Mouse (Mus musculus) gastrocnemius, postnatal 4 days (tissue): ENCODE measurements around the gene Ssr1. TPM values are rescaled to one million over a fixed set of nuclear protein-coding genes. Genes with fewer than 3 reads are reported as not detected.

Experiments used
- DNase-seq, 2 experiments: peaks; one replicate each; pipeline ENCODE4 v3.0.0; 2021 to 2022; ENCODE audit warnings: low spot score in 2 of 2, mixed read lengths in 2 of 2
- long read RNA-seq, 2 experiments: library from polyadenylated mRNA; stranded (forward); transcript quantifications; one replicate each; pipeline ENCODE4 v2.0.0; 2021
- total RNA-seq, 2 experiments: library from RNA; stranded (reverse); gene quantifications; 2 replicates each; pipeline ENCODE4 v1.2.3; 2021

Gene Ssr1
- 100 to 1,000 TPM in 1 of 2 experiments, 10 to 100 TPM in 1; 98.4 to 104 TPM for total RNA-seq
- long read RNA-seq, experiment 1, full-length matches to known transcripts: 107 of 130 reads
- long read RNA-seq, experiment 1, partial matches to known transcripts: 5 of 130 reads
- long read RNA-seq, experiment 1, other reads (novel, unspliced or antisense): 18 of 130 reads
- long read RNA-seq, experiment 2, full-length matches to known transcripts: 107 of 139 reads
- long read RNA-seq, experiment 2, partial matches to known transcripts: 3 of 139 reads
- long read RNA-seq, experiment 2, other reads (novel, unspliced or antisense): 29 of 139 reads

- DNase-seq: peak; percentile 98 to 99
Measured at GRCm38 (mm10) chr13:37993704-37994404, at the start of gene Ssr1. Gene Ssr1, minus strand, starts transcription at chr13:37994217.

- DNase-seq: no peak
Measured at GRCm38 (mm10) chr13:38037811-38038210, 43.8 kb upstream of the Ssr1 start.

- DNase-seq: peak; percentile 92 to 96
Measured at GRCm38 (mm10) chr13:38037044-38037687, 43.1 kb upstream of the Ssr1 start, which contains the start of gene Cage1. Gene Cage1, minus strand, starts transcription at chr13:38037069.

- peak in 1 of 2 experiments; percentile 20 for DNase-seq
Measured at GRCm38 (mm10) chr13:38036343-38037043, 42.5 kb upstream of the Ssr1 start, which contains the start of gene Riok1. Gene Riok1, plus strand, starts transcription at chr13:38036995.

- no peak for DNase-seq
Measured at GRCm38 (mm10) chr13:38028407-38028806, 34.4 kb upstream of the Ssr1 start.

GRCm38 (mm10) chr13:38027618-38028248, 33.7 kb upstream of the Ssr1 start:
- DNase-seq: no peak

- no peak for DNase-seq
Measured at GRCm38 (mm10) chr13:38025874-38026273, 31.9 kb upstream of the Ssr1 start.

- no peak for DNase-seq
Measured at GRCm38 (mm10) chr13:38018791-38019190, 24.8 kb upstream of the Ssr1 start.

- no peak for DNase-seq
Measured at GRCm38 (mm10) chr13:38015591-38015990, 21.6 kb upstream of the Ssr1 start.

GRCm38 (mm10) chr13:38012436-38012835, 18.4 kb upstream of the Ssr1 start:
- no peak for DNase-seq

GRCm38 (mm10) chr13:38010444-38010910, 16.5 kb upstream of the Ssr1 start:
- DNase-seq: no peak

- DNase-seq: no peak
Measured at GRCm38 (mm10) chr13:38009721-38010408, 15.8 kb upstream of the Ssr1 start.

GRCm38 (mm10) chr13:38007972-38008371, 14.0 kb upstream of the Ssr1 start:
- no peak for DNase-seq

GRCm38 (mm10) chr13:38002461-38002860, 8.4 kb upstream of the Ssr1 start:
- DNase-seq: no peak

- DNase-seq: no peak
Measured at GRCm38 (mm10) chr13:37999713-38000112, 5.7 kb upstream of the Ssr1 start.

GRCm38 (mm10) chr13:37994405-37994749, 360 bp upstream of the Ssr1 start:
- no peak for DNase-seq

GRCm38 (mm10) chr13:37993376-37993703, 677 bp downstream of the Ssr1 start:
- no peak for DNase-seq

- no peak for DNase-seq
Measured at GRCm38 (mm10) chr13:37992638-37993371, 1.2 kb downstream of the Ssr1 start.

- DNase-seq: no peak
Measured at GRCm38 (mm10) chr13:37989701-37990100, 4.3 kb downstream of the Ssr1 start.

- DNase-seq: no peak
Measured at GRCm38 (mm10) chr13:37986166-37986565, 7.9 kb downstream of the Ssr1 start.
